Mouse (Mus musculus): ENCODE results near the gene Tpi1. TPM values are rescaled to one million over a fixed set of nuclear protein-coding genes. Genes with fewer than 3 reads are reported as not detected.
"Not testable (repeated sequence)": the region's sequence is repeated elsewhere in the genome, so short reads cannot be mapped to it uniquely, and the experiment has no call there.

The Tpi1 gene
- polyA plus RNA-seq, 1 experiment from 2014 or later: 461 TPM

GRCm38 (mm10) chr6:124806446-124807140, 7.5 kb downstream of the Tpi1 start:
- Histone ChIP-seq H3K27me3 (replicated peaks) (no peaks in the 10 kb centered on the region), H3K4me2 (replicated peaks) (peak overlapping the region; percentile 81), H3K27ac (no peak overlapping the region), H3K9me3 (no peaks in the 10 kb centered on the region), H3K4me1 (peaks cover 28% of the 10 kb centered on the region), H3K36me3 (peaks cover 4% of the 10 kb centered on the region), H3K4me3 (no peak overlapping the region), H3K9ac (no peak overlapping the region)
- no peak for ATAC-seq (ENCODE audit: low FRiP score, low read depth)
- WGBS: 72% methylated on average over 7 of the region's 7 CpGs

- H3K27me3 ChIP-seq (replicated peaks): no peaks in the 10 kb centered on the region
- 1% methylated on average over 34 of the region's 34 CpGs for WGBS
- ATAC-seq (ENCODE audit: low FRiP score, low read depth): peak; percentile 82
Observed at GRCm38 (mm10) chr6:124805341-124806321, 8.5 kb downstream of the Tpi1 start.

GRCm38 (mm10) chr6:124804341-124804740, 9.8 kb downstream of the Tpi1 start:
- Histone ChIP-seq H3K4me3 (no peak overlapping the region), H3K27ac (no peak overlapping the region), H3K36me3 (no peaks in the 10 kb centered on the region), H3K4me1 (peaks cover 19% of the 10 kb centered on the region), H3K9ac (no peak overlapping the region), H3K4me2 (replicated peaks) (no peak overlapping the region), H3K9me3 (no peaks in the 10 kb centered on the region), H3K27me3 (replicated peaks) (no peaks in the 10 kb centered on the region)
- ATAC-seq (ENCODE audit: low FRiP score, low read depth): no peak
- WGBS: 92% methylated on average over 3 of the region's 3 CpGs

More at GRCm38 (mm10) chr6:124805341-124806321, 8.5 kb downstream of the Tpi1 start:
- no peak overlapping the region for H3K27ac ChIP-seq
- no peaks in the 10 kb centered on the region for H3K9me3 ChIP-seq
- H3K4me1 ChIP-seq: peaks cover 28% of the 10 kb centered on the region
- H3K9ac ChIP-seq: peak overlapping the region; percentile 48
- H3K4me3 ChIP-seq: peak overlapping the region; percentile 34
- peak overlapping the region; percentile 81 for H3K4me2 ChIP-seq (replicated peaks)
- no peaks in the 10 kb centered on the region for H3K36me3 ChIP-seq

GRCm38 (mm10) chr6:124803691-124804090, 10.4 kb downstream of the Tpi1 start:
- not testable (repeated sequence) for H3K27ac ChIP-seq; H3K4me2 ChIP-seq (replicated peaks); H3K9ac ChIP-seq; H3K27me3 ChIP-seq (replicated peaks); ATAC-seq (ENCODE audit: low FRiP score, low read depth); H3K36me3 ChIP-seq; H3K4me3 ChIP-seq; H3K9me3 ChIP-seq
- H3K4me1 ChIP-seq: peaks cover 12% of the 10 kb centered on the region
- WGBS: 98% methylated on average over 4 of the region's 4 CpGs

GRCm38 (mm10) chr6:124803061-124803460, 11.0 kb downstream of the Tpi1 start:
- Histone ChIP-seq H3K4me3 (no peak overlapping the region), H3K27me3 (replicated peaks) (no peaks in the 10 kb centered on the region), H3K9ac (no peak overlapping the region), H3K4me1 (peaks cover 6% of the 10 kb centered on the region), H3K27ac (no peak overlapping the region), H3K9me3 (no peaks in the 10 kb centered on the region), H3K36me3 (no peaks in the 10 kb centered on the region), H3K4me2 (replicated peaks) (no peak overlapping the region)
- WGBS: 75% methylated on average over 3 of the region's 3 CpGs
- ATAC-seq (ENCODE audit: low FRiP score, low read depth): no peak

GRCm38 (mm10) chr6:124802400-124802799, 11.7 kb downstream of the Tpi1 start:
- ATAC-seq (ENCODE audit: low FRiP score, low read depth): not testable (repeated sequence)
- WGBS: 20% methylated on average over 6 of the region's 9 CpGs

GRCm38 (mm10) chr6:124796200-124796599, 17.9 kb downstream of the Tpi1 start:
- no peak for ATAC-seq (ENCODE audit: low FRiP score, low read depth)
- Histone ChIP-seq H3K36me3 (no peaks in the 10 kb centered on the region), H3K9me3 (no peaks in the 10 kb centered on the region), H3K4me1 (no peaks in the 10 kb centered on the region), H3K27me3 (replicated peaks) (no peaks in the 10 kb centered on the region), H3K4me3 (no peak overlapping the region), H3K4me2 (replicated peaks) (no peak overlapping the region), H3K9ac (no peak overlapping the region), H3K27ac (no peak overlapping the region)
- 84% methylated on average over 2 of the region's 2 CpGs for WGBS

More at GRCm38 (mm10) chr6:124802400-124802799, 11.7 kb downstream of the Tpi1 start:
- not testable (repeated sequence) for H3K27ac ChIP-seq; H3K4me1 ChIP-seq; H3K27me3 ChIP-seq (replicated peaks); H3K4me3 ChIP-seq; H3K36me3 ChIP-seq; H3K9ac ChIP-seq; H3K9me3 ChIP-seq
- H3K4me2 ChIP-seq (replicated peaks): 0 out of 2 replicates have a peak overlapping the region, but pooled peaks have one; percentile 16

GRCm38 (mm10) chr6:124795781-124796180, 18.3 kb downstream of the Tpi1 start:
- Histone ChIP-seq H3K4me2 (replicated peaks) (no peak overlapping the region), H3K27me3 (replicated peaks) (no peaks in the 10 kb centered on the region), H3K9me3 (no peaks in the 10 kb centered on the region), H3K4me3 (no peak overlapping the region), H3K36me3 (no peaks in the 10 kb centered on the region), H3K9ac (no peak overlapping the region), H3K4me1 (no peaks in the 10 kb centered on the region), H3K27ac (no peak overlapping the region)
- WGBS: 70% methylated on average over 4 of the region's 4 CpGs
- ATAC-seq (ENCODE audit: low FRiP score, low read depth): no peak

GRCm38 (mm10) chr6:124791911-124792310, 22.2 kb downstream of the Tpi1 start:
- Histone ChIP-seq H3K27me3 (replicated peaks) (no peaks in the 10 kb centered on the region), H3K9ac (no peak overlapping the region), H3K4me2 (replicated peaks) (no peak overlapping the region), H3K4me3 (no peak overlapping the region), H3K36me3 (no peaks in the 10 kb centered on the region), H3K27ac (no peak overlapping the region), H3K4me1 (no peaks in the 10 kb centered on the region), H3K9me3 (no peaks in the 10 kb centered on the region)
- WGBS: 87% methylated on average over 3 of the region's 3 CpGs
- ATAC-seq (ENCODE audit: low FRiP score, low read depth): no peak

GRCm38 (mm10) chr6:124790121-124790520, 24.0 kb downstream of the Tpi1 start:
- no peaks in the 10 kb centered on the region for H3K27me3 ChIP-seq (replicated peaks)
- H3K4me3 ChIP-seq: no peak overlapping the region
- H3K4me2 ChIP-seq (replicated peaks): no peak overlapping the region
- H3K4me1 ChIP-seq: no peaks in the 10 kb centered on the region
- H3K36me3 ChIP-seq: no peaks in the 10 kb centered on the region
- H3K27ac ChIP-seq: no peak overlapping the region
- 74% methylated on average over 4 of the region's 4 CpGs for WGBS
- no peak overlapping the region for H3K9ac ChIP-seq
- H3K9me3 ChIP-seq: no peaks in the 10 kb centered on the region
- no peak for ATAC-seq (ENCODE audit: low FRiP score, low read depth)

GRCm38 (mm10) chr6:124789519-124789918, 24.6 kb downstream of the Tpi1 start:
- H3K27ac ChIP-seq: no peak overlapping the region
- H3K9ac ChIP-seq: no peak overlapping the region
- no peaks in the 10 kb centered on the region for H3K36me3 ChIP-seq
- no peak overlapping the region for H3K4me2 ChIP-seq (replicated peaks)
- ATAC-seq (ENCODE audit: low FRiP score, low read depth): no peak
- no peaks in the 10 kb centered on the region for H3K27me3 ChIP-seq (replicated peaks)
- no peaks in the 10 kb centered on the region for H3K9me3 ChIP-seq
- H3K4me1 ChIP-seq: no peaks in the 10 kb centered on the region
- H3K4me3 ChIP-seq: no peak overlapping the region
- WGBS: 86% methylated on average over 4 of the region's 4 CpGs

GRCm38 (mm10) chr6:124787722-124788121, 26.4 kb downstream of the Tpi1 start:
- H3K9me3 ChIP-seq: no peaks in the 10 kb centered on the region
- WGBS: 81% methylated on average over 10 of the region's 10 CpGs
- H3K36me3 ChIP-seq: no peaks in the 10 kb centered on the region
- no peak overlapping the region for H3K27ac ChIP-seq
- H3K9ac ChIP-seq: no peak overlapping the region
- H3K27me3 ChIP-seq (replicated peaks): no peaks in the 10 kb centered on the region
- ATAC-seq (ENCODE audit: low FRiP score, low read depth): no peak
- H3K4me3 ChIP-seq: no peak overlapping the region
- no peaks in the 10 kb centered on the region for H3K4me1 ChIP-seq
- no peak overlapping the region for H3K4me2 ChIP-seq (replicated peaks)
